12 mouse cellular contexts compared by ENCODE assay signal in the genomic region with DNA sequence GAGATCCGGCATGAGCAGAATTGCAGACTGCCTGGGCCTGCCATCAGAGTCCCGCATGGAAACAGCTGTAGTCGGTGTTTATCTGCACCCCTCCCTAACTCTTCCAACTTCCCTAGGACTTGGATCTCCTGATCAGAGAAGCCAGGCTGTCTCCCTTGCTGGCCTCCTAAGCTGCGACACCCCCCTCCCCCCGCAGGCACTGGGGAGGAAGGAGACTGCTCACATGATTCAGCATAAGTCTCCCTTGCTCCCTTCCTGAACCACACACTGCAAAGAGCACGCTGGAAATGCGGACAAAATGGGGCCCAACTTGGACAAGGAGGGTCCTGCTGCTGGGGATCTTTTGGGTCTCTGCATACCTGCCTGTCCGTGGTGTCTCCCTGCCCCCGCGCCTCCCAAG. TPM values are rescaled to one million over a fixed set of nuclear protein-coding genes. Genes with fewer than 3 reads are reported as not detected.
A peak's percentile ranks its signal among the peaks of the same experiment; 100 is the strongest.
DNase-seq lines count a peak whose midpoint lies in the region; ATAC-seq lines count a peak whose summit lies in the region.
"Had no signal": no experiment of that assay in that cellular context is flagged by ENCODE, and none has a peak within 500 bp of the region (broad histone marks: within the 10 kb centered on the region; RNA-seq: fewer than 3 reads in every experiment).

Gene Slc24a5, plus strand, starts transcription at position 231 of the 400 bp plus-strand sequence.

- no peaks in the 10 kb centered on the region for H3K27me3 ChIP-seq in hindbrain, embryonic 12.5 days
- no peaks in the 10 kb centered on the region for H3K27me3 ChIP-seq in hindbrain, embryonic 10.5 days (ENCODE audit: insufficient read depth, poor library complexity, severe bottlenecking)
- H3K27me3 ChIP-seq in neural tube, embryonic 11.5 days (ENCODE audit: control insufficient read depth, insufficient read depth, low read length), result no peaks in the 10 kb centered on the region
- H3K27me3 ChIP-seq: limb, embryonic 13.5 days; stomach, embryonic 15.5 days had no signal

- H3K4me3 ChIP-seq in hindbrain, embryonic 12.5 days, result no peak within 1 kb of the TSS
- H3K4me3 ChIP-seq in hindbrain, embryonic 10.5 days, result no peak within 1 kb of the TSS
- H3K4me3 ChIP-seq in neural tube, embryonic 11.5 days (ENCODE audit: low read depth, low read length), result no peak within 1 kb of the TSS
- H3K4me3 ChIP-seq: layer of hippocampus, adult 2 months; limb, embryonic 13.5 days; stomach, embryonic 15.5 days had no signal

- H3K36me3 ChIP-seq in hindbrain, embryonic 12.5 days, result no peaks in the 10 kb centered on the region
- H3K36me3 ChIP-seq in hindbrain, embryonic 10.5 days, result no peaks in the 10 kb centered on the region
- no peaks in the 10 kb centered on the region for H3K36me3 ChIP-seq in neural tube, embryonic 11.5 days (ENCODE audit: control insufficient read depth, insufficient read depth, low read length)
- H3K36me3 ChIP-seq: limb, embryonic 13.5 days; stomach, embryonic 15.5 days had no signal

- WGBS in hindbrain, embryonic 12.5 days, result 75% methylated on average over 10 of the region's 10 CpGs
- WGBS in hindbrain, embryonic 10.5 days, result 72% methylated on average over 10 of the region's 10 CpGs
- WGBS in neural tube, embryonic 11.5 days, result 69% methylated on average over 10 of the region's 10 CpGs

- H3K27ac ChIP-seq in hindbrain, embryonic 12.5 days, result no peak within 1 kb of the TSS
- H3K27ac ChIP-seq in hindbrain, embryonic 10.5 days, result no peak within 1 kb of the TSS
- H3K27ac ChIP-seq in neural tube, embryonic 11.5 days (ENCODE audit: low read depth, low read length), result no peak within 1 kb of the TSS
- H3K27ac ChIP-seq: layer of hippocampus, adult 2 months; limb, embryonic 13.5 days; stomach, embryonic 15.5 days had no signal

- DNase-seq in hindbrain, embryonic 10.5 days (ENCODE audit: low spot score), result no peak
- DNase-seq in neural tube, embryonic 11.5 days (ENCODE audit: low spot score), result no peak
- no peak for DNase-seq in neural tube, embryonic 10.5 days (ENCODE audit: extremely low spot score, low spot score)
- DNase-seq in right cerebral cortex, postnatal 36 days (ENCODE audit: low spot score in 2 of 2), result no peak
- no peak for DNase-seq in layer of hippocampus, adult 8-10 months (ENCODE audit: low spot score in 2 of 2)
- DNase-seq: gastrocnemius, postnatal 14 days had no signal

- 0 out of 2 replicates have a peak, but pooled peaks cover 3% of the 10 kb centered on the region for H3K4me1 ChIP-seq in hindbrain, embryonic 12.5 days
- H3K4me1 ChIP-seq in hindbrain, embryonic 10.5 days (replicated peaks), result 0 out of 2 replicates have a peak, but pooled peaks cover 4% of the 10 kb centered on the region
- no peaks in the 10 kb centered on the region for H3K4me1 ChIP-seq in neural tube, embryonic 11.5 days (ENCODE audit: control insufficient read depth, insufficient read depth, low read length)
- H3K4me1 ChIP-seq: limb, embryonic 13.5 days; stomach, embryonic 15.5 days had no signal

- H3K9ac ChIP-seq in hindbrain, embryonic 12.5 days, result no peak within 1 kb of the TSS
- no peak within 1 kb of the TSS for H3K9ac ChIP-seq in neural tube, embryonic 11.5 days (ENCODE audit: low read length)
- H3K9ac ChIP-seq: limb, embryonic 13.5 days; stomach, embryonic 15.5 days had no signal

- H3K4me2 ChIP-seq in hindbrain, embryonic 12.5 days (replicated peaks), result no peak within 1 kb of the TSS
- H3K4me2 ChIP-seq in neural tube, embryonic 11.5 days (ENCODE audit: low read depth), result no peak within 1 kb of the TSS
- H3K4me2 ChIP-seq: limb, embryonic 13.5 days; stomach, embryonic 15.5 days had no signal

- no peaks in the 10 kb centered on the region for H3K9me3 ChIP-seq in hindbrain, embryonic 12.5 days (replicated peaks)
- H3K9me3 ChIP-seq in hindbrain, embryonic 10.5 days, result no peaks in the 10 kb centered on the region
- H3K9me3 ChIP-seq in neural tube, embryonic 11.5 days (ENCODE audit: control insufficient read depth, low read length), result no peaks in the 10 kb centered on the region
- H3K9me3 ChIP-seq: limb, embryonic 13.5 days; stomach, embryonic 15.5 days had no signal

- peak; percentile 46; the same call in 1 of the 2 replicates for ATAC-seq in hindbrain, embryonic 12.5 days (ENCODE audit: low FRiP score)
- 0 out of 2 replicates have a peak, but pooled peaks have one; percentile 9 for ATAC-seq in neural tube, embryonic 11.5 days (ENCODE audit: insufficient read depth, low FRiP score, low TSS enrichment)
- ATAC-seq in hematopoietic stem cell, adult 5-6 weeks (replicated peaks in 1 of 2; ENCODE audit: insufficient read depth in 1 of 2, low FRiP score in 2 of 2, low TSS enrichment in 1 of 2, low read depth in 1 of 2, poor library complexity in 2 of 2, severe bottlenecking in 2 of 2), result peak; percentile 82 to 91
- ATAC-seq in megakaryocyte-erythroid progenitor cell, adult 5-6 weeks (replicated peaks; ENCODE audit: low FRiP score, low TSS enrichment, poor library complexity, severe bottlenecking), result 0 out of 2 replicates have a peak, but pooled peaks have one; percentile 50

RNA-seq across cellular contexts. Expression of gene Slc24a5, which starts in this region (rescaled TPM):
- polyA plus RNA-seq in hindbrain, embryonic 12.5 days (2016; fragmentation: Nextera tagmentation; extraction: Ambion mirVana), result 3.8 and 4.8 TPM in 2 replicates
- 3.5 and 4.7 TPM in 2 replicates for polyA plus RNA-seq in hindbrain, embryonic 10.5 days (2016; fragmentation: Nextera tagmentation; extraction: Ambion mirVana)
- polyA plus RNA-seq in neural tube, embryonic 11.5 days (2014; fragmentation: Nextera tagmentation; extraction: Ambion mirVana), result 5.0 and 7.0 TPM in 2 replicates
- total RNA-seq in hematopoietic stem cell, adult 5-6 weeks (2017), result 12.6 and 17.5 TPM in 2 replicates
- not detected in 2 replicates for total RNA-seq in megakaryocyte-erythroid progenitor cell, adult 5-6 weeks (2014; fragmentation: Nextera tagmentation)
- 0.69 and 1.8 TPM in 2 replicates for total RNA-seq in megakaryocyte-erythroid progenitor cell, adult 5-6 weeks (2017)
- 1 to 10 TPM in 3 of 4 experiments, under 1 TPM in 1; 0.69 to 1.4 (median 1.3) TPM for total RNA-seq in layer of hippocampus, adult 8-10 months (2022)
- total RNA-seq: gastrocnemius, postnatal 14 days had no signal

Comparison
In these comparisons a context has a peak if more than half of its experiments do, and no peak if none do; other contexts are left out.
1. ATAC-seq: peak in every context shown above with its lines; median percentile 86 in hematopoietic stem cell, adult 5-6 weeks; 50 in megakaryocyte-erythroid progenitor cell, adult 5-6 weeks; 46 in hindbrain, embryonic 12.5 days; 9 in neural tube, embryonic 11.5 days.